8 mouse cellular contexts compared by ENCODE assay signal in genomic region chr3:104541139-104542064, GRCm38 (mm10). TPM values are rescaled to one million over a fixed set of nuclear protein-coding genes. Genes with fewer than 3 reads are reported as not detected.
DNase-seq lines count a peak whose midpoint lies in the region; ATAC-seq and TF ChIP-seq lines count a peak whose summit lies in the region.

No protein-coding gene starts in this region.

- TF ChIP-seq CTCF in cortical plate, adult 2 months (IDR thresholded peaks at IDR 0.05; ENCODE audit: extremely low read depth, insufficient read depth, low read length) = peak; percentile 79

- H3K27ac ChIP-seq in cortical plate, adult 2 months (ENCODE audit: insufficient read depth, low read length) = peak overlapping the region; percentile 27

- no peak for TF ChIP-seq POLR2A in cortical plate, adult 2 months (IDR thresholded peaks at IDR 0.05; ENCODE audit: extremely low read depth, insufficient read depth, low read length)

- intact Hi-C loops in left cerebral cortex, postnatal 10 days (cut with DNase I) = loop anchor here (5.0 kb wide), 2 partner anchors 96 to 136 kb away; partner anchors contain the start of gene Slc16a1

- H3K4me1 ChIP-seq in cortical plate, adult 2 months (ENCODE audit: control insufficient read depth, insufficient read depth, low read length) = no peaks in the 10 kb centered on the region

- peak; percentile 82 for ATAC-seq in megakaryocyte-erythroid progenitor cell, adult 5-6 weeks (replicated peaks; ENCODE audit: low FRiP score, low TSS enrichment, poor library complexity, severe bottlenecking)
- ATAC-seq in inflammation-experienced regulatory T-cells, adult 6 months = no peak

- peak; percentile 45 to 68 for DNase-seq in adrenal gland, adult 18-20 months (ENCODE audit: low spot score in 2 of 2)
- peak; percentile 67 for DNase-seq in gastrocnemius, postnatal 10 days
- peak; percentile 69 for DNase-seq in hindlimb bud, embryonic 11.5 days (ENCODE audit: extremely low spot score, low read depth, low spot score)
- peak; percentile 63 to 67 for DNase-seq in left cerebral cortex, postnatal 10 days (ENCODE audit: extremely low spot score in 1 of 2, low spot score in 2 of 2)
- DNase-seq in right cerebral cortex, postnatal 4 days = peak; percentile 54

- H3K4me3 ChIP-seq in cortical plate, adult 2 months (ENCODE audit: insufficient read depth, low read length) = no peak overlapping the region

RNA-seq across cellular contexts. Expression of gene Lrig2, which starts 29.7 kb away (rescaled TPM):
- total RNA-seq in adrenal gland, adult 18-20 months (2021) = 10 to 100 TPM; 11.7 to 14.5 TPM
- polyA plus RNA-seq in cortical plate, adult 2 months (2012; rRNA removed) = 18.6 and 18.9 TPM in 2 replicates
- 10 to 100 TPM; 10.1 to 16.4 TPM for total RNA-seq in gastrocnemius, postnatal 10 days (2021)
- total RNA-seq in left cerebral cortex, postnatal 10 days (2021) = 10 to 100 TPM; 25.8 to 26.8 TPM
- total RNA-seq in megakaryocyte-erythroid progenitor cell, adult 5-6 weeks (2014; fragmentation: Nextera tagmentation) = 6.5 and 18.6 TPM in 2 replicates
- total RNA-seq in megakaryocyte-erythroid progenitor cell, adult 5-6 weeks (2017) = 13.5 and 15.6 TPM in 2 replicates
- polyA plus RNA-seq in inflammation-experienced regulatory T-cells, adult 6 months (2017; shearing (Covaris generic)) = 1 to 10 TPM; 5.6 to 6.1 (median 5.8) TPM
